Comparison of ENCODE assay signal across 14 mouse cellular contexts in genomic region chr10:120416628-120417027, GRCm38 (mm10). TPM values are rescaled to one million over a fixed set of nuclear protein-coding genes. Genes with fewer than 3 reads are reported as not detected.
A peak's percentile ranks its signal among the peaks of the same experiment; 100 is the strongest.
DNase-seq lines count a peak whose midpoint lies in the region; ATAC-seq lines count a peak whose summit lies in the region.
"Had no signal": no experiment of that assay in that cellular context is flagged by ENCODE, and none has a peak within 500 bp of the region (broad histone marks: within the 10 kb centered on the region; RNA-seq: fewer than 3 reads in every experiment).

No protein-coding gene starts in this region.

- intact Hi-C loops in heart, postnatal 25 days (cut with DNase I) = no loop called here
- intact Hi-C loops in left cerebral cortex, postnatal 36 days (cut with DNase I) = no loop called here

- no peak overlapping the region for H3K4me3 ChIP-seq in heart, embryonic 13.5 days
- H3K4me3 ChIP-seq in midbrain, embryonic 10.5 days = no peak overlapping the region
- H3K4me3 ChIP-seq in midbrain, embryonic 16.5 days (ENCODE audit: low read depth, low read length) = no peak overlapping the region
- H3K4me3 ChIP-seq in hindbrain, embryonic 12.5 days = no peak overlapping the region
- no peak overlapping the region for H3K4me3 ChIP-seq in neural tube, embryonic 13.5 days
- H3K4me3 ChIP-seq: heart, adult 2 months; liver, embryonic 13.5 days; megakaryocyte, embryonic 14.5 days had no signal

- no peak for ATAC-seq in heart, embryonic 13.5 days (ENCODE audit: extremely low read depth, insufficient number of reproducible peaks, low FRiP score, low TSS enrichment)
- ATAC-seq in midbrain, embryonic 16.5 days = no peak
- ATAC-seq in hindbrain, embryonic 12.5 days (ENCODE audit: low FRiP score) = no peak
- ATAC-seq in neural tube, embryonic 13.5 days (ENCODE audit: low read depth) = no peak

- WGBS in heart, embryonic 13.5 days = 75% methylated on average over 12 of the region's 12 CpGs
- WGBS in midbrain, embryonic 10.5 days = 65% methylated on average over 12 of the region's 12 CpGs
- WGBS in midbrain, embryonic 16.5 days = 46% methylated on average over 12 of the region's 12 CpGs
- WGBS in hindbrain, embryonic 12.5 days = 59% methylated on average over 12 of the region's 12 CpGs
- 33% methylated on average over 12 of the region's 12 CpGs for WGBS in neural tube, embryonic 13.5 days

- H3K9me3 ChIP-seq in heart, embryonic 13.5 days = no peaks in the 10 kb centered on the region
- no peaks in the 10 kb centered on the region for H3K9me3 ChIP-seq in midbrain, embryonic 10.5 days (replicated peaks)
- H3K9me3 ChIP-seq in midbrain, embryonic 16.5 days (replicated peaks; ENCODE audit: control insufficient read depth, low read length, poor library complexity, severe bottlenecking) = no peaks in the 10 kb centered on the region
- no peaks in the 10 kb centered on the region for H3K9me3 ChIP-seq in hindbrain, embryonic 12.5 days (replicated peaks)
- H3K9me3 ChIP-seq in neural tube, embryonic 13.5 days = no peaks in the 10 kb centered on the region
- H3K9me3 ChIP-seq: liver, embryonic 13.5 days; megakaryocyte, embryonic 14.5 days had no signal

- no peaks in the 10 kb centered on the region for H3K27me3 ChIP-seq in heart, embryonic 13.5 days (replicated peaks)
- no peaks in the 10 kb centered on the region for H3K27me3 ChIP-seq in midbrain, embryonic 10.5 days (ENCODE audit: low read depth, poor library complexity, severe bottlenecking)
- no peaks in the 10 kb centered on the region for H3K27me3 ChIP-seq in midbrain, embryonic 16.5 days (ENCODE audit: control insufficient read depth, insufficient read depth, low read depth, low read length)
- H3K27me3 ChIP-seq in hindbrain, embryonic 12.5 days = no peaks in the 10 kb centered on the region
- no peaks in the 10 kb centered on the region for H3K27me3 ChIP-seq in neural tube, embryonic 13.5 days
- H3K27me3 ChIP-seq: liver, embryonic 13.5 days; megakaryocyte, embryonic 14.5 days had no signal

- no peak for DNase-seq in heart, postnatal 25 days (ENCODE audit: low spot score)
- no peak for DNase-seq in midbrain, embryonic 10.5 days (ENCODE audit: low spot score)
- no peak for DNase-seq in left cerebral cortex, postnatal 36 days (ENCODE audit: low spot score in 2 of 2)
- no peak for DNase-seq in adrenal gland, adult 2 months
- DNase-seq: heart, adult 2 months; kidney, adult 8-10 months; layer of hippocampus, postnatal 36 days; liver, embryonic 13.5 days; thymus, postnatal 14 days had no signal

- H3K4me1 ChIP-seq in heart, embryonic 13.5 days = peaks cover 52% of the 10 kb centered on the region
- peaks cover 70% of the 10 kb centered on the region for H3K4me1 ChIP-seq in midbrain, embryonic 10.5 days
- H3K4me1 ChIP-seq in midbrain, embryonic 16.5 days (ENCODE audit: control insufficient read depth, insufficient read depth, low read length) = peaks cover 16% of the 10 kb centered on the region
- H3K4me1 ChIP-seq in hindbrain, embryonic 12.5 days = peaks cover 39% of the 10 kb centered on the region
- peaks cover 59% of the 10 kb centered on the region for H3K4me1 ChIP-seq in neural tube, embryonic 13.5 days (replicated peaks)

- H3K36me3 ChIP-seq in heart, embryonic 13.5 days = peaks cover 17% of the 10 kb centered on the region
- H3K36me3 ChIP-seq in midbrain, embryonic 10.5 days = peaks cover 28% of the 10 kb centered on the region
- no peaks in the 10 kb centered on the region for H3K36me3 ChIP-seq in midbrain, embryonic 16.5 days (ENCODE audit: control insufficient read depth, insufficient read depth, low read length)
- H3K36me3 ChIP-seq in hindbrain, embryonic 12.5 days = no peaks in the 10 kb centered on the region
- no peaks in the 10 kb centered on the region for H3K36me3 ChIP-seq in neural tube, embryonic 13.5 days

- H3K9ac ChIP-seq in heart, embryonic 13.5 days = no peak overlapping the region
- no peak overlapping the region for H3K9ac ChIP-seq in midbrain, embryonic 16.5 days (ENCODE audit: low read depth, low read length)
- H3K9ac ChIP-seq in hindbrain, embryonic 12.5 days = no peak overlapping the region
- no peak overlapping the region for H3K9ac ChIP-seq in neural tube, embryonic 13.5 days
- H3K9ac ChIP-seq: liver, embryonic 13.5 days had no signal

- 0 out of 2 replicates have a peak overlapping the region, but pooled peaks have one; percentile 34 for H3K27ac ChIP-seq in heart, embryonic 13.5 days (replicated peaks)
- H3K27ac ChIP-seq in midbrain, embryonic 10.5 days (replicated peaks) = peak overlapping the region; percentile 81
- H3K27ac ChIP-seq in midbrain, embryonic 16.5 days (ENCODE audit: low read length) = no peak overlapping the region
- peak overlapping the region; percentile 86 for H3K27ac ChIP-seq in hindbrain, embryonic 12.5 days
- peak overlapping the region; percentile 89 for H3K27ac ChIP-seq in neural tube, embryonic 13.5 days (replicated peaks)
- H3K27ac ChIP-seq: heart, adult 2 months had no signal

- H3K4me2 ChIP-seq in heart, embryonic 13.5 days = no peak overlapping the region
- no peak overlapping the region for H3K4me2 ChIP-seq in midbrain, embryonic 16.5 days (ENCODE audit: low read length)
- H3K4me2 ChIP-seq in hindbrain, embryonic 12.5 days (replicated peaks) = no peak overlapping the region
- no peak overlapping the region for H3K4me2 ChIP-seq in neural tube, embryonic 13.5 days
- H3K4me2 ChIP-seq: liver, embryonic 13.5 days had no signal

RNA-seq across cellular contexts. Expression of gene Hmga2, which starts 59.6 kb away (rescaled TPM):
- 11.3 and 12.4 TPM in 2 replicates for polyA plus RNA-seq in heart, embryonic 13.5 days (2015; fragmentation: Nextera tagmentation; extraction: Ambion mirVana)
- total RNA-seq in heart, postnatal 25 days (2021) = not detected
- polyA plus RNA-seq in midbrain, embryonic 10.5 days (2016; fragmentation: Nextera tagmentation; extraction: Ambion mirVana) = 28.9 and 44.4 TPM in 2 replicates
- 0.45 and 0.76 TPM in 2 replicates for polyA plus RNA-seq in midbrain, embryonic 16.5 days (2015; fragmentation: Nextera tagmentation; extraction: Ambion mirVana)
- polyA plus RNA-seq in hindbrain, embryonic 12.5 days (2016; fragmentation: Nextera tagmentation; extraction: Ambion mirVana) = 26.5 and 33.6 TPM in 2 replicates
- polyA plus RNA-seq in neural tube, embryonic 13.5 days (2015; fragmentation: Nextera tagmentation; extraction: Ambion mirVana) = 3.7 and 8.8 TPM in 2 replicates
- under 1 TPM; 0.20 to 0.34 TPM for total RNA-seq in left cerebral cortex, postnatal 36 days (2021)
- total RNA-seq in adrenal gland, adult 2 months (2021) = 1 to 10 TPM; 3.2 to 4.6 TPM
- 0.70 and 0.88 TPM in 2 replicates for polyA plus RNA-seq in adrenal gland, adult 2 months (2012; rRNA removed)
- total RNA-seq: heart, adult 2 months had no signal
- polyA plus RNA-seq: heart, adult 2 months had no signal
